Mouse (Mus musculus) urinary bladder, adult 18-20 months (tissue): ENCODE data around the gene Ak2.

Source experiments
- DNase-seq, 2 experiments: peaks; one replicate each; pipeline ENCODE4 v3.0.0; 2022; ENCODE audit warnings: low spot score in 2 of 2, mixed read lengths in 2 of 2

Ak2 gene

GRCm38 (mm10) chr4:128974677-128975076 lies 17.1 kb upstream of the Ak2 start:
- DNase-seq, result no peak

- no peak for DNase-seq
Observed at GRCm38 (mm10) chr4:128976577-128976976, 15.2 kb upstream of the Ak2 start.

GRCm38 (mm10) chr4:128977217-128977616 lies 14.5 kb upstream of the Ak2 start:
- DNase-seq, result no peak

GRCm38 (mm10) chr4:128978634-128979033 lies 13.1 kb upstream of the Ak2 start:
- DNase-seq, result no peak

- DNase-seq, result no peak
Observed at GRCm38 (mm10) chr4:128980890-128981832, 10.6 kb upstream of the Ak2 start.

- no peak for DNase-seq
Observed at GRCm38 (mm10) chr4:128981833-128982180, 10.0 kb upstream of the Ak2 start.

- DNase-seq, result no peak
Observed at GRCm38 (mm10) chr4:128983151-128983550, 8.6 kb upstream of the Ak2 start.

GRCm38 (mm10) chr4:128983656-128984055 lies 8.1 kb upstream of the Ak2 start:
- no peak for DNase-seq

- DNase-seq, result no peak
Observed at GRCm38 (mm10) chr4:128984600-128984999, 7.2 kb upstream of the Ak2 start.

- DNase-seq, result no peak
Observed at GRCm38 (mm10) chr4:128988911-128989310, 2.8 kb upstream of the Ak2 start.

- DNase-seq, result no peak
Observed at GRCm38 (mm10) chr4:128989678-128990077, 2.1 kb upstream of the Ak2 start.

- DNase-seq, result no peak
Observed at GRCm38 (mm10) chr4:128992176-128992575, 418 bp downstream of the Ak2 start.

GRCm38 (mm10) chr4:128993025-128993662 lies 1.4 kb downstream of the Ak2 start:
- DNase-seq, result peak; percentile 91 to 94

- DNase-seq, result no peak
Observed at GRCm38 (mm10) chr4:128993675-128994074, 1.9 kb downstream of the Ak2 start.

- no peak for DNase-seq
Observed at GRCm38 (mm10) chr4:128995238-128995637, 3.5 kb downstream of the Ak2 start.

GRCm38 (mm10) chr4:128997258-128997657 lies 5.5 kb downstream of the Ak2 start:
- DNase-seq, result peak in 1 of 2 experiments; percentile 33

GRCm38 (mm10) chr4:128998401-128998800 lies 6.6 kb downstream of the Ak2 start:
- no peak for DNase-seq

GRCm38 (mm10) chr4:129000786-129001185 lies 9.0 kb downstream of the Ak2 start:
- DNase-seq, result no peak

GRCm38 (mm10) chr4:129003720-129004119 lies 12.0 kb downstream of the Ak2 start:
- no peak for DNase-seq

GRCm38 (mm10) chr4:129008006-129008519 lies 16.3 kb downstream of the Ak2 start:
- DNase-seq, result no peak

GRCm38 (mm10) chr4:129008672-129009071 lies 16.9 kb downstream of the Ak2 start:
- no peak for DNase-seq

GRCm38 (mm10) chr4:129009521-129009920 lies 17.8 kb downstream of the Ak2 start:
- DNase-seq, result no peak

- peak in 1 of 2 experiments; percentile 52 for DNase-seq
Observed at GRCm38 (mm10) chr4:129011604-129012121, 19.9 kb downstream of the Ak2 start.
